Mouse (Mus musculus) leukemia stem cell, adult 10-12 weeks (primary cell): ENCODE results near the gene Prl2c5. TPM values are rescaled to one million over a fixed set of nuclear protein-coding genes. Genes with fewer than 3 reads are reported as not detected.

ENCODE experiments used
- polyA plus RNA-seq: library from polyadenylated mRNA; stranded (reverse); fragments of >175 nt; gene quantifications from 2 replicates; pipeline ENCODE4 v1.2.3, GENCODE M21; 2012; ENCODE audit warnings: low replicate concordance

Prl2c5 gene
- not detected in 2 replicates for polyA plus RNA-seq

DNA sequence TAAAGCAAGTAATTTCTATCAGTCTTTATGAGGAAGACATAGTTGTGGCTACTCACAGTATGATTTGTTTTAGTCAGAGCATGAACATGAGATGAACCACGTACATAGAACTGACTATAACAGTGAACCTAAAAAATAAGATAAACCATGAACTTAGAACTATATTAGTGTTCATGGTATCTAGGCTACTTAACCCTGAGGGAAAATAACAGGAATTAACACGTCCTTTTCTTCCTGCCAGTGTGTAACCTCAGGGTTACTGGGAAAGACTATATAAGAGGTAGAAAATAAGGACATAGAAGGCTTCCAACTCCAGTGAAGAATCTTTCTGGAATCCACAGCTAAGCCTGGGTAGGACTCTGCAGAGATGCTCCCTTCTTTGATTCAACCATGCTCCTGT lies at the start of gene Prl2c5:
TSS of gene Prl2c5 (plus strand) at position 301 of the 400 bp plus-strand sequence.

Other genes starting within 250 kb of the Prl2c5 start
- gene Prl2c2, start 177.3 kb upstream of the Prl2c5 start, polyA plus RNA-seq, result not detected in 2 replicates
- 0.88 and 1.7 TPM in 2 replicates for gene Gpr137b, start 211.3 kb downstream of the Prl2c5 start, polyA plus RNA-seq